Mouse (Mus musculus) spleen, postnatal 36 days (tissue): ENCODE measurements around the gene Aprt.

Experiments
- DNase-seq, 2 experiments: peaks; one replicate each; pipeline ENCODE4 v3.0.0; 2022; ENCODE audit warnings: low spot score in 2 of 2, mixed read lengths in 1 of 2

Aprt gene

DNA sequence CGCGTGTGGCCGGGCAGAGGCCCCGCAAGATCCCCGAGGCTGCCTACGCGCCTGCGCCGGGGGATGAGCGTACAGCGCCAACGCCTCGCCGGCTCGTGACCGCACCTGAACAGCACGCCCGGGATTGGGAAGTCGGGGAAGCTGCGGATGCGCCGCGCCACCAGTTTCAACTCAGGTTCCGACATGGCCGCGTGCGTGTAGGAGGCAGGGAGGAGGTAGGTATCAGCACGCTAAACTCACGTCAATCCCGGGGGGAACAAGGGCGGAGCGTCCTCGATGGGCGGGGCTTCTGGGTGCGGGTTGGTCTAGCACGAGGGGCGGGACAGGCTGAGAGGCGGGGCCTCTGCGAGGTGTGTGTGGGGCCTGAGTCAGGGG is at the start of gene Aprt:
TSS of gene Aprt (minus strand) at position 262 of the 375 bp plus-strand sequence.
- peak; percentile 96 for DNase-seq

DNA sequence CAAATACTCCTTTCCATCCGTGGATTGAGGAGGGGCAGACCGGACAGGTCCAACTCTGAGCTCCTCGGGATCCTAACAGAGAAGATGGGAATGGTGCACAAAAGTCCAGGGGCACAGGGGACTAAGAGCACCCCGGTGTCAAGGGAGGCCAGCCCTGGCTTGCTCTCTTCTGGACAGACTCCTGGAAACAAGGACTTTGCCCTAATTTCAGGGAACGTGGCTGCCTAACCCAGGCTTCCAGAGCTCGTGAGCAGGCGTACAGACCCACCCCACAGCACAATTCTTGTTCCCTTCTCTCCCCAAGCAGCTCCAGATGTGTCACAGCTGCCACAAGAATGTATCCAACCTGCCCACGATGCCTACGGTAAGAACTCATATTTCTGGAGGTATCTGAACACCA is 49.1 kb upstream of the Aprt start:
- DNase-seq = no peak

- DNase-seq = no peak
These were observed 47.9 kb upstream of the Aprt start for GRCm38 (mm10) chr8:122624653-122625052.

- DNase-seq = no peak
These were observed 47.3 kb upstream of the Aprt start for GRCm38 (mm10) chr8:122623844-122624642.

DNA sequence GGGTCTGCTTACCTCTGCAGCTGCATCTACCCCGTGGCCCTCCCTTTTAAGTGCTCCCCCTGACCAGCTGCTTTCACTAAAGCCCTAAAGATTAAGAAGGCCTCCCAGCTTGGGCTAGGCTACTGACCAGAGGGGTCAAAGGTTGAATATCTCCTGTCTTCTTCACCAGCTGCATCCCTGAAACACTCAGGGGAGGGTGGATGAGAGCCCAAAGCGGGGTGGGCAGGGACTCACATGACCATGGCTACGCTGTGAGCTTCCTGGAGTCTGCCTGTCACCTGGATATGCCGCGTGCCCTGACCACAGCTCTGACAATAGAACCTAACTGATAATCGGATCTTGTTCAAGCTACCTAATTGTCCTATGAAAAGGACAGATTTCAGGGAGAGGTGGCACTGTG is 46.0 kb upstream of the Aprt start, which contains the start of gene Pabpn1l:
TSS of gene Pabpn1l (minus strand) at position 13 of the 400 bp plus-strand sequence.
- no peak for DNase-seq

DNA sequence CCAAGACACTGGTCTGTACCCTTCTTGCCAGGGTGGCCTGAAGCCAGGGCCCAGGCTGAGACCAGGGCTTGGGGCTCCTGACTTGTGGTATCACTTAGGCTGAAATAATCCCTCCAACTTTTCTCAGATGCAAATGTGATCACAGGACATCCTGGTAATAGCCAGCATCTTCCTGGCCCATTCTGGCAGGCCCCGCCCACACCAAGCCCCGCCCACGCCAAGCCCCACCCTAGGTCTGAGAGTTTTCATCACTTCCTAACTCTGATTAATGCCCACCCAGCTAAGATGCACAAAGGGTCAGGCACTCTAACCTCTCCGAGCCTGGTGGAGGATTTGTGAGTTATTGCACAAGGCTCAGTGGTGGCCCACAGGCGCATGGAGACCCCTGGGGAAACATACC is 43.7 kb upstream of the Aprt start:
- no peak for DNase-seq

GRCm38 (mm10) chr8:122618660-122619378 is 42.1 kb upstream of the Aprt start:
- DNase-seq = peak; percentile 28 to 56

- peak; percentile 71 to 77 for DNase-seq
These were observed 41.3 kb upstream of the Aprt start for GRCm38 (mm10) chr8:122617947-122618546.

GRCm38 (mm10) chr8:122616181-122616905 is 39.6 kb upstream of the Aprt start:
- no peak for DNase-seq

- peak; percentile 94 to 95 for DNase-seq
These were observed 34.8 kb upstream of the Aprt start, which contains the start of the genes Galns and Trappc2l for GRCm38 (mm10) chr8:122611295-122612133. Gene Galns, minus strand, starts transcription at chr8:122611463. Gene Trappc2l, plus strand, starts transcription at chr8:122611640.

GRCm38 (mm10) chr8:122610612-122611277 is 34.0 kb upstream of the Aprt start:
- peak; percentile 73 to 76 for DNase-seq

- DNase-seq = no peak
These were observed 33.5 kb upstream of the Aprt start for GRCm38 (mm10) chr8:122610209-122610608.

- DNase-seq = no peak
These were observed 30.1 kb upstream of the Aprt start for GRCm38 (mm10) chr8:122606810-122607209.

- DNase-seq = peak; percentile 50 to 61
These were observed 28.7 kb upstream of the Aprt start for GRCm38 (mm10) chr8:122605367-122605766.

DNA sequence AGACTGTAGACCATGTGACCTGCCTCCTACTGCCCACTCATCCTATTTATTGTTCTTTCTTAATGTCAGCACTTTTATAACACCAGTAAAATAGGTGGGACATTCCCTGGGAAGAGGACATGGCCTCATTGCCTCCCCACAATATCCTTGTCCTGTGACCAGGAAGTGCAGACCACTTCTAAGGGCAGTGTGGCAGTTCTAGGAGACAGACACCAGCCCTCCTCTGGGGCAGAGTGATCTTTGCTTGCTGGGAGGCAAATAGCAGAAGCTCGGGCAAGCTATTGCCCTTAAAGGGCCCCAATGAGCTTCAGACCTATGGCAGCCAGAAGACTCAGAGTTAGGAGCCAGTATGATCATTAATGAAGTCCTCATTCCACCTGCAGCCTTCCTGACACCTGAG is 27.9 kb upstream of the Aprt start:
- no peak for DNase-seq

GRCm38 (mm10) chr8:122600666-122601065 is 24.0 kb upstream of the Aprt start:
- no peak for DNase-seq

GRCm38 (mm10) chr8:122596031-122596430 is 19.3 kb upstream of the Aprt start:
- DNase-seq = no peak

DNA sequence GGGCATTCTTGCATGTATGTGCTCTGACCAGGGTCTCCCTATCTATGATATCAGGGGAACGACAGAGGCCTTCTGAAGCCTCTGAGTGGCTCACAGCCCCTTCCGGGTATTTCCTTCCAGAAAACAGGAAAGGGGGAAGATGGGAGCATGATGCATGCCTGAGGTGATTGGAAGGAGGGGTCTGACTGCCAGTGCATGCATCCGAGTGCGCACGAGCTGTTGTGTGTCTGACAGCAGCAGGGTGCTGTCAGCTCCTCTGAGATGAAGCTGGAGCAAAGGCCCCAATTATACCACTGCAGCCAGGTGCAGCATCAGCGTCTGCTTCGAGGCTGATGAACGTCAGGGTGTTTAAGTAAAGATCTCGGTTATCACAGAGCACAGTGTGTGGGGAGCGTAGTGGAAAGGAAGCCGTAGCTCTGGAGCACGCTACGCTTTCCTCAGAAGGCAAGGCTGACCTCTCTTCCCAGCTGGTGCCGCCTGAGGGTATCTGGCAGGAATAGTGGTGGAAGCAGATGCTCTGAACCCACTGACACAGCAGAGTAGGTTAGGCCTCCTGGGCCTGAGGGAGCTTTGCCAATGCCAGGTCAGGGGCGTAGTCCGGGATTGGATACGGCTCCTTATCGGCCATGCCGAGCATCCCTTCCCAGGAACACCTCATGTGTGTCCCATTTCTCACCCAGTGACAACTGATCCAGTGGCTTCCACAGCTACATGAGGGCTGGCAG is 17.2 kb upstream of the Aprt start:
- no peak for DNase-seq

- no peak for DNase-seq
These were observed 16.5 kb upstream of the Aprt start for GRCm38 (mm10) chr8:122593240-122593639.

DNA sequence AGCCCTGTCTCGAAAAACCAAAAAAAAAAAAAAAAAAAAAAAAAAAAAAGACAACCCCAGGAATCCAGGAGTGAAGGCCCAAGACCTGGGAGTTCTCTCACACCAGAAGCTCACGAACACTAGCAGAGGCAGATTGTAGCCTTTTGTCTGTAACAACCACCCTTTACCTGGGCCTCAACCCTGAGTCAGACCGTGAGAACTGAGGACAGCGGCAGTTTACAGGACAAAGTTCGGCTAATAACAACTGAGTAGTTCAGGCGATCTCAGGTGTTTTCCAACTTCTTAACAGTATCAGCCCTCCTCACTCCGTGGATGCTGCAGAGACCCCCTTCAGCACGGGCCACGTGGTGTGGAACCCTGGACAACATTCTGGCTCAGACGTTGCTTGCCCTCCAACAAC is 10.0 kb upstream of the Aprt start:
- DNase-seq = no peak
